Mouse (Mus musculus): ENCODE data around the gene Prlh. TPM values are rescaled to one million over a fixed set of nuclear protein-coding genes. Genes with fewer than 3 reads are reported as not detected.

The Prlh gene
- total RNA-seq (2014; rRNA removed) (not detected in 2 replicates), polyA plus RNA-seq (2015; fragmentation: Nextera tagmentation; extraction: Ambion mirVana) (not detected in 2 replicates)

DNA sequence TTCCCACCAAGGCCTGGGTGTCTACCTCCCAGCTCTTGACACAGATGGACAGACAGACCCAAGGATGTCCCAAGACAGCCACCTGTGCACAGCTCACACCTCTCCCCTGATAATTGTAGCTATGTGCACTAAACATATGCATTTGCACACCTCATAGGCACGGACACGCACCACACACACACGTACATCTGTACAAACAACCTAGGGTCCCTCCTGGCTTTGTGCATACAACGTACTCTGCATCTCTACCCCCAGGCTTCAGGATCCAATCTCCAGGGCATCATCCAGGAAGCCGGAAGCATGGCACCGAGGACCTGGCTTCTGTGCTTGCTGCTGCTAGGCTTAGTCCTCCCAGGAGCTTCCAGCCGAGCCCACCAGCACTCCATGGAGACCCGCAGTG is at the start of gene Prlh:
Prlh (plus strand) TSS at position 301 of the 400 bp plus-strand sequence.
- Histone ChIP-seq H3K9me3 (ENCODE audit: low read length) (no peaks in the 10 kb centered on the region), H3K36me3 (ENCODE audit: insufficient read depth) (no peaks in the 10 kb centered on the region), H3K9ac (no peak within 1 kb of the TSS), H3K4me3 (ENCODE audit: low read depth, low read length) (no peak within 1 kb of the TSS), H3K27ac (ENCODE audit: low read depth, low read length) (no peak within 1 kb of the TSS), H3K27me3 (ENCODE audit: insufficient read depth, low read length) (peaks cover 1% of the 10 kb centered on the region), H3K4me1 (ENCODE audit: insufficient read depth) (no peaks in the 10 kb centered on the region; the same call in 1 of the 2 replicates), H3K4me2 (ENCODE audit: low read depth) (no peak within 1 kb of the TSS)
- ATAC-seq (no peak), DNase-seq (no peak)
- TF ChIP-seq CTCF (IDR thresholded peaks at IDR 0.05; ENCODE audit: low read depth), result no peak
- WGBS, result 76% methylated on average over 8 of the region's 8 CpGs

DNA sequence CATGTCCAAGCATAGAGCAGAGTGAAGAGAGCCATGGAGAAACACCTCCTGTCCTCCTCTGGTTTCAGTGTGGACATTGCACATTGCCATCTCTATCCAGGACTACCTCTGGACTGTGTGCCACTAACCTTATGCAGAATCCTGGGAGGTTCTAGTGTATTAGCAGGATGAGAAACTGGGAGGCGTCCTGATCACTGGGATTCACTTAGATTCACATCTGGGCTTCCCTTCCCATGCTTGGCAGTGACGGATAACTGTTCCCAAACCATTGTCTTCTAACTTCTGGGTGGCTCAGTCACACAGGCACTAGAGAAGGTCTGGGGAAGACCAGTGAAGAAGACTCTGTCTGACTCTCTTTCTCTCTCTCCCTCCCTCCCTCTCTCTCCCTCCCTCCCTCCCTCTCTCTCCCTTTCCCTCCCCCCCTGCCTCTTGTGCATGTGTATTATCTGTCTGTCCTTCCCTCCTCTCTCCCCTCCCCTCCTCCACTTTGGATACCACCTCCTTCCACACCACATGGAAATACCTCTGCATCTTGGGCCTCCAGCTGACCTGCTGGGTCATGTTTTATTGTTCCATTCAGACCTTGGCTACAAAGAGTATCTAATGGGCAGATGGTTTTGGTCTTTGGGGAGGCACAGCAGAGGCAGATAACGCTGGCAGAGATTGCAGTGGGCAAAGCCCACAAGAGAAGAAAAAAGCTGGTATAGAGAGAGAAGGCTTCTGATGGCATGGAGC is 49.5 kb upstream of the Prlh start:
- no peak for TF ChIP-seq CTCF (IDR thresholded peaks at IDR 0.05; ENCODE audit: low read depth)
- no peaks in the 10 kb centered on the region for H3K9me3 ChIP-seq (ENCODE audit: low read length)

DNA sequence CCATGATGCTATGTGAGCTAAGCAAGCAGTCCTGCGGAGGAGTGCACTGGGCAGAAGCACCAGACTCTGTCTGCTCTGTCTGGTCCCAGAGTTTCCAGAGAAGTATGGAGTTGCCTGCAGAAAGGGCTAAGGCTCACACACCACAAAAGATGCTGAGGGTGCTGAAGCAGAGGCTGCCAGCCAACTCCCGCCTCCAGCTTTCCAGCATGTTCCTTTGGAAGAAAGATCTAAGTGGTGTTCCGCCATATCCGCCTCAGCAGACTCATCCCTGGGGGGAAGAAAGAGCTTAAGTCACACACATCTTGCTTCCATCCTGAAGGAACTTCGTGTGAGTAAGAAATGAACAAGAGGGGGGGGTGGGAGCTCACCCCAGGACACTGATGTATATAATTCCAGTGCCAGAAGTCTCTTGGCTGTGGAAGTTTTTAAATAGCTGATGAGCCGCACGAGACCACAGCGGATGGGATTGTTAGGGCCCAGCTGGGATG is 48.9 kb upstream of the Prlh start:
- Histone ChIP-seq H3K4me2 (ENCODE audit: low read depth) (no peak overlapping the region), H3K9ac (no peak overlapping the region), H3K4me3 (ENCODE audit: low read depth, low read length) (no peak overlapping the region), H3K9me3 (ENCODE audit: low read length) (no peaks in the 10 kb centered on the region), H3K36me3 (ENCODE audit: insufficient read depth) (no peaks in the 10 kb centered on the region), H3K27me3 (ENCODE audit: insufficient read depth, low read length) (no peaks in the 10 kb centered on the region), H3K27ac (ENCODE audit: low read depth, low read length) (no peak overlapping the region), H3K4me1 (ENCODE audit: insufficient read depth) (no peaks in the 10 kb centered on the region)
- no peak for TF ChIP-seq CTCF (IDR thresholded peaks at IDR 0.05; ENCODE audit: low read depth)
- ATAC-seq (no peak), DNase-seq (no peak)
- 66% methylated on average over 8 of the region's 8 CpGs for WGBS

More for the DNA sequence above, 49.5 kb upstream of the Prlh start:
- ATAC-seq (no peak), DNase-seq (no peak)
- Histone ChIP-seq H3K9ac (no peak overlapping the region), H3K4me2 (ENCODE audit: low read depth) (no peak overlapping the region), H3K4me1 (ENCODE audit: insufficient read depth) (no peaks in the 10 kb centered on the region), H3K36me3 (ENCODE audit: insufficient read depth) (no peaks in the 10 kb centered on the region), H3K27ac (ENCODE audit: low read depth, low read length) (no peak overlapping the region), H3K27me3 (ENCODE audit: insufficient read depth, low read length) (no peaks in the 10 kb centered on the region), H3K4me3 (ENCODE audit: low read depth, low read length) (no peak overlapping the region)
- 57% methylated on average over 3 of the region's 3 CpGs for WGBS

DNA sequence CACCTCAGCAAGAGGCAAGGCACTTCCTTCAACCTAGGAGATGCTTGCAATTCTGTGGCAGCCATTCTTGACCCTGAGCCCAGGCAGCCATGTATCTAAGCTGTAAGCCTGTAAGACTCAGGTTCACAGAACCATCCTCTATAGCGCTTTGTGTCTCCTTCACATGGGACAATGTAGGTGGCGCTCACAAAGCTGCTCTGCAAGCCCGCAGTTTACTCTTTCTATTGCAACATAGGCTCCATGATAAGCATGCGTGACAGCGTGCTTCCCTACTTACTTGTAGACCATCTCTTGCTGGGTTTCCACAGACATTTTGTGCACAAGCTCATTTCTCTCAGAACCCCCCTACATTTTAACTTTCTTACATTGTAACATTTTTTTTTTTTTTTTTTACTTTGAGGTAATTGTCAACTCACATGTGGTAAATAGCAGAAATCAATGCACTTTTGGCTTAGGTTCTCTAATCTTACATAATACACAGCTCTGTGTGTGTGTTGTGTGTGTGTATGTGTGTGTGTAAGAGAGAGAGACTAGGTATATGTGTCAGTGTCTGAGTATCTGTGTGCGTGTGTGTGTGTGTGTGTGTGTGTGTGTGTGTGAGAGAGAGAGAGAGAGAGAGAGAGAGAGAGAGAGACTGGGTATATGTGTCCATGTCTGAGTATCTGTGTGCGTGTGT is 48.0 kb upstream of the Prlh start:
- H3K4me1 ChIP-seq (ENCODE audit: insufficient read depth), result no peaks in the 10 kb centered on the region; the same call in 1 of the 2 replicates
- H3K27me3 ChIP-seq (ENCODE audit: insufficient read depth, low read length), result no peaks in the 10 kb centered on the region
- H3K27ac ChIP-seq (ENCODE audit: low read depth, low read length), result no peak overlapping the region
- H3K36me3 ChIP-seq (ENCODE audit: insufficient read depth), result no peaks in the 10 kb centered on the region
- no peaks in the 10 kb centered on the region for H3K9me3 ChIP-seq (ENCODE audit: low read length)
- 88% methylated on average over 7 of the region's 7 CpGs for WGBS
- DNase-seq (no peak), ATAC-seq (no peak)
- H3K9ac ChIP-seq, result no peak overlapping the region
- H3K4me3 ChIP-seq (ENCODE audit: low read depth, low read length), result no peak overlapping the region
- no peak for TF ChIP-seq CTCF (IDR thresholded peaks at IDR 0.05; ENCODE audit: low read depth)
- H3K4me2 ChIP-seq (ENCODE audit: low read depth), result no peak overlapping the region

DNA sequence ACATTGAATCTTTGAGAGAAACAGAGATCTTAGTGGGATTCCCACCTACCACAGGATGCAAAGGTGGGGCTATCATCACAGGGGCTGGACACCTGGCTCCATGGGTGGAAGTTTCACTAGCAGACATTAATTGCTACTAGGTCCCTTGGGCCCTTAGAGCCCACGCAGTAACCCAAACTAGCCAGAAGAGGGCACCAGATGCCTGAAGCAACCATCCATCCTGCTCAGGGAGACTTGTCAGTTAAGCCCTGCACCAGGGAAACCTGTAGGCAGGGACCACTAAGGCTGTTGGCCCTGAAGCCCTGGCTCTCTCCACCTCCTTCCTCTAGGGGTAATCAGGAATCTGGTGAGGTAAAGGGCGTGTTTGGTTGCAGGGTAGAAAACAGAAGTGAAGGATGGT is 46.6 kb upstream of the Prlh start:
- Histone ChIP-seq H3K9me3 (ENCODE audit: low read length) (no peaks in the 10 kb centered on the region), H3K4me3 (ENCODE audit: low read depth, low read length) (no peak overlapping the region), H3K27ac (ENCODE audit: low read depth, low read length) (no peak overlapping the region), H3K4me2 (ENCODE audit: low read depth) (no peak overlapping the region), H3K36me3 (ENCODE audit: insufficient read depth) (no peaks in the 10 kb centered on the region), H3K27me3 (ENCODE audit: insufficient read depth, low read length) (no peaks in the 10 kb centered on the region; the same call in 1 of the 2 replicates), H3K9ac (no peak overlapping the region), H3K4me1 (ENCODE audit: insufficient read depth) (no peaks in the 10 kb centered on the region; the same call in 1 of the 2 replicates)
- ATAC-seq (no peak; the same call in 1 of the 2 replicates), DNase-seq (no peak)
- TF ChIP-seq CTCF (IDR thresholded peaks at IDR 0.05; ENCODE audit: low read depth), result peak; percentile 78
- WGBS, result 15% methylated on average over 2 of the region's 2 CpGs

DNA sequence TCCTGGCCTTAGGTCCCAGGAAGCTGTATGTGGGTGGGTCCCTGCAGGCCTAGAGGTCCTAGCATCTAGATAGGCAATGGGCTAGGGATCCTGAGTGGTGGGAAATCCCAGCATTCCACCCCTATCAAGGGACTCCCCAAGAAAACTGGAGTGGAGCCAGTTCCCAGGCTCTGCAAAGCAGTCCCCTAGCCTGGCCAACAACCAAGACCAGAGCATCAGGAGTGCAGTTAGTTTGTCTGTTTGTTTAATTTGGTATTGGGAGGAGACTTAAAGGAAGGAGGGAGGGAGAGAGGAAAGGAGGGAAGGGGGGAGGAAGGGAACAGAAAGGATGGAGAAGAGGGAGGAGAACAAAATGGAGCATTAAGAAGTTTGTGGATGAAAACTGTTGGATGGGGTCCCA is 43.7 kb upstream of the Prlh start:
- no peak overlapping the region for H3K4me2 ChIP-seq (ENCODE audit: low read depth)
- no peak overlapping the region for H3K27ac ChIP-seq (ENCODE audit: low read depth, low read length)
- no peak for ATAC-seq
- no peaks in the 10 kb centered on the region; the same call in 1 of the 2 replicates for H3K4me1 ChIP-seq (ENCODE audit: insufficient read depth)
- no peak for DNase-seq
- no peak for TF ChIP-seq CTCF (IDR thresholded peaks at IDR 0.05; ENCODE audit: low read depth)
- no peaks in the 10 kb centered on the region; the same call in 1 of the 2 replicates for H3K27me3 ChIP-seq (ENCODE audit: insufficient read depth, low read length)
- H3K4me3 ChIP-seq (ENCODE audit: low read depth, low read length), result no peak overlapping the region
- H3K36me3 ChIP-seq (ENCODE audit: insufficient read depth), result no peaks in the 10 kb centered on the region
- no peak overlapping the region for H3K9ac ChIP-seq
- H3K9me3 ChIP-seq (ENCODE audit: low read length), result no peaks in the 10 kb centered on the region
